9 mouse cellular contexts compared by ENCODE assay signal in the genomic region with DNA sequence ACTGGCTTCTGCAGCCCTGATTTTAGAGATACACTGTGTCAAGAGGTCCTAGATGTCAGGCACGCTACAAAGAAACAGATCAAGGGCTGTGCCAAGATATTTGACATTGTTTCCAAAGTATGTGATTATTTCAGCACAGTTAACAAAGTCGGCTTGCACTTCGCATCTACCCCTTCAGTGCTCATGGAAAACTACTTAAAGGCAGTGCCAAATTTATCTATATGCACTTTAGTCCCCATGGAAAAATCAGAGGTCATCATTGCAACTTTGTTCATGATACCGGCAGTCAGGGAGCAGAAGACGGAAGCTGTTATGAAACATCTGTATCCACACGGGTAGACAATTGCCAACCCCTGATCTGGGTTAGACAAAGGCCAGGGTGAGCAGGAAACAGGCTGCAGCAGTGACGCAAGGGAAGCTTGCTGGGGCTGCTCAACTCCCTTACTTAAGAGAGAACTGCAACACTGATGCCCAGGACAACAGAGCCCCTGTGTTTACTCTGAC.
A peak's percentile ranks its signal among the peaks of the same experiment; 100 is the strongest.
DNase-seq lines count a peak whose midpoint lies in the region; ATAC-seq lines count a peak whose summit lies in the region.
"Had no signal": no experiment of that assay in that cellular context is flagged by ENCODE, and none has a peak within 500 bp of the region (broad histone marks: within the 10 kb centered on the region; RNA-seq: fewer than 3 reads in every experiment).

No protein-coding gene starts in this region.

- H3K4me2 ChIP-seq in liver, embryonic 16.5 days (ENCODE audit: low read depth, low read length), result no peak overlapping the region

- no peaks in the 10 kb centered on the region for H3K27me3 ChIP-seq in liver, embryonic 16.5 days (ENCODE audit: control insufficient read depth, insufficient read depth, low read depth, low read length)
- H3K27me3 ChIP-seq: Patski had no signal

- no peaks in the 10 kb centered on the region for H3K4me1 ChIP-seq in liver, embryonic 16.5 days (ENCODE audit: control insufficient read depth, low read depth, low read length)

- H3K9me3 ChIP-seq in liver, embryonic 16.5 days (replicated peaks; ENCODE audit: control insufficient read depth, low read length), result no peaks in the 10 kb centered on the region

- DNase-seq in Muller cell, postnatal 12 days (ENCODE audit: inconsistent ontology term), result peak; percentile 26
- peak; percentile 44 for DNase-seq in embryo, embryonic 10.5 days (ENCODE audit: low spot score)
- DNase-seq in urinary bladder, postnatal 25 days (ENCODE audit: low spot score), result no peak
- no peak for DNase-seq in left cerebral cortex, adult 9 months (ENCODE audit: low spot score in 2 of 2)
- no peak for DNase-seq in left cerebral cortex, postnatal 25 days (ENCODE audit: low spot score in 2 of 2)
- no peak for DNase-seq in T-cell, adult 2 months (ENCODE audit: low spot score)

- 33% methylated on average over 7 of the region's 7 CpGs for WGBS in liver, embryonic 16.5 days (ENCODE audit: insufficient replicate concordance)

- peak; percentile 98 to 99 for ATAC-seq in hematopoietic stem cell, adult 5-6 weeks (replicated peaks in 1 of 2; ENCODE audit: insufficient read depth in 1 of 2, low FRiP score in 2 of 2, low TSS enrichment in 1 of 2, low read depth in 1 of 2, poor library complexity in 2 of 2, severe bottlenecking in 2 of 2)
- peak; percentile 69 for ATAC-seq in liver, embryonic 16.5 days (ENCODE audit: low read depth)
- ATAC-seq: Patski had no signal

- intact Hi-C loops in left cerebral cortex, postnatal 25 days (cut with DNase I), result no loop called here

- no peak overlapping the region for H3K4me3 ChIP-seq in liver, embryonic 16.5 days (ENCODE audit: low read depth, low read length)

- no peak overlapping the region for H3K27ac ChIP-seq in liver, embryonic 16.5 days (ENCODE audit: low read length)

- no peaks in the 10 kb centered on the region for H3K36me3 ChIP-seq in liver, embryonic 16.5 days (ENCODE audit: control insufficient read depth, insufficient read depth)

- no peak overlapping the region for H3K9ac ChIP-seq in liver, embryonic 16.5 days (ENCODE audit: low read depth, low read length)

Comparison
In these comparisons a context has a peak if more than half of its experiments do, and no peak if none do; other contexts are left out.
1. DNase-seq: peak in Muller cell, postnatal 12 days (single experiment) and embryo, embryonic 10.5 days (single experiment); none in urinary bladder, postnatal 25 days (single experiment), left cerebral cortex, adult 9 months (0 of 2), left cerebral cortex, postnatal 25 days (0 of 2) and T-cell, adult 2 months (single experiment).